Mouse (Mus musculus) E14TG2a.4 (cell line): ENCODE results near the gene Slc43a2.

ENCODE experiments used
- CTCF ChIP-seq: conservative IDR thresholded peaks from 2 replicates; pipeline ENCODE4 v1.5.1; 2014; ENCODE audit warnings: low read length
- NANOG ChIP-seq: IDR thresholded peaks from 2 replicates; pipeline ENCODE4 v1.6.1; 2014; ENCODE audit warnings: borderline replicate concordance, low read length, mixed read lengths

- TF ChIP-seq CTCF (no peak), NANOG (no peak)
Observed at GRCm38 (mm10) chr11:75615556-75615955, 84.1 kb downstream of the Slc43a2 start.
